Mouse (Mus musculus): ENCODE measurements at regions not wholly inside any gene's neighbourhood (a gene's known extent, or its start where the extent isn't known, plus 50 kb on each side); places are given as distances from the start of the nearest gene placed in this dataset.
A peak's percentile ranks its signal among the peaks of the same experiment; 100 is the strongest.
"Not testable (repeated sequence)": the region's sequence is repeated elsewhere in the genome, so short reads cannot be mapped to it uniquely, and the experiment has no call there.

DNA sequence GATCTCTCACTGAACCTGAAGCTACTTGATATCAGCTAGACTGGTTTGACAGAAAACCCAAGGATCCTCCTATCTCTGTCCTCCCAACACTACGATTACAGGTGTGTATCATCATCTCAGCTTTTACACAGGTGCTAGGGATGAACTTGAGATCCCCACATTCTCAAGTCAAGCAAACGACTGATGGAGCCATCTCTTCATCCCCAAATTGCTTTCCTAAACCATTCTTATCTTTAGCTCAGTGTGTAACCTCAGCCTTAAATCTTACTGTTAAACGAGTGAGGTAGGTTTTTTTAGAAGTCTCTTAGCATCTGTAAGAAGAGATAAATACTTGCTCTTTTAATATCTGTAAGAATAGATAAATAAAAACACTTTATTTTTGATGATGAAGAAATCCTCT, 242.2 kb upstream of the Zfp960 start:
- Histone ChIP-seq H3K9me3 (ENCODE audit: control insufficient read depth, low read length) (no peaks in the 10 kb centered on the region), H3K36me3 (ENCODE audit: control insufficient read depth, insufficient read depth, low read length) (no peaks in the 10 kb centered on the region), H3K4me2 (ENCODE audit: low read depth, low read length) (no peak overlapping the region), H3K27ac (ENCODE audit: low read depth, low read length) (no peak overlapping the region), H3K4me3 (ENCODE audit: low read depth, low read length) (no peak overlapping the region), H3K9ac (replicated peaks; ENCODE audit: low read depth, low read length) (no peak overlapping the region), H3K27me3 (ENCODE audit: control insufficient read depth, insufficient read depth, low read length) (no peaks in the 10 kb centered on the region), H3K4me1 (ENCODE audit: control insufficient read depth, insufficient read depth, low read length) (no peaks in the 10 kb centered on the region)
- no peak for ATAC-seq (ENCODE audit: low read depth)
- 84% methylated on average over 3 of the region's 3 CpGs for WGBS

DNA sequence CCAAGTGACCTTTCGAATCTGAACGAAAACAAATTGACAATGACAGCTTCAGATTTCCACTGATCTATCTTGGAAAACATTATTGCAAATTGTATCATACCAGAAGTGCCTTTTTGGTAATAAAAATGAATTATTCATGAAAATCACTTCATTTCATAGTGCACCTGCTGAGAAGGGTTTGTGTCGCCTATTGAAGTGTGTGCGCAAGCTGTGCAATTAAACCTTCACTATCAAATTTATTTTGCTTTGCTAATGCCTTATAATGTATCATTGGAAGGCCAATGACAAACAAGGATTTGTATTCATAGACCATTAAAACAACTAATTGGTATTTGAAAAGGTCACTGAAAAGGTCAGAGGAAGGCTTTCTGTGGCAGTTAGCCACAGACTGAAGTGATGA, 224.8 kb upstream of the Zfp960 start:
- H3K27ac ChIP-seq (ENCODE audit: low read depth, low read length), result no peak overlapping the region
- H3K9ac ChIP-seq (replicated peaks; ENCODE audit: low read depth, low read length), result no peak overlapping the region
- ATAC-seq (ENCODE audit: low read depth), result peak; percentile 49; the same call in 1 of the 2 replicates
- no peak overlapping the region for H3K4me2 ChIP-seq (ENCODE audit: low read depth, low read length)
- H3K36me3 ChIP-seq (ENCODE audit: control insufficient read depth, insufficient read depth, low read length), result no peaks in the 10 kb centered on the region
- WGBS, result 46% methylated on average over 4 of the region's 4 CpGs
- H3K4me1 ChIP-seq (ENCODE audit: control insufficient read depth, insufficient read depth, low read length), result no peaks in the 10 kb centered on the region
- no peaks in the 10 kb centered on the region for H3K9me3 ChIP-seq (ENCODE audit: control insufficient read depth, low read length)
- no peak overlapping the region for H3K4me3 ChIP-seq (ENCODE audit: low read depth, low read length)
- no peaks in the 10 kb centered on the region for H3K27me3 ChIP-seq (ENCODE audit: control insufficient read depth, insufficient read depth, low read length)

DNA sequence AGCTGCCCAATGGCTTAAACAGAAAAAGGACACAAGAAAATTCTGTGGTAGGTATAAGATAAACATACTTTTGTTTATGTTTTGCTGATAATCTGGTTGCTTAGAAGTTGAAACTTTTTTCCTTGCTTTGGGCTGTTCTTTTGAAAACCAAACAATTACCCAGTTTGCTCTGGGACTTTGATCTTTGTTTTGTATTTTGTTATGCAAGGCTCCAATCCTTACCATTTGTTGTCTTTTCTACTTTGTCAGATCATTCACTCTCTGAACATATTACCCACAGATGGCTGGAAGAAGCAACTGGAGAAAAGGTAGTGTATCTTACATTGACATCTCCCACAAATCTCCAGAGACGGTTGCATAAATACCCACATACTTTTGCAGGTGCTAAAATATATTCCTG, 203.1 kb upstream of the Zfp960 start:
- H3K4me2 ChIP-seq (ENCODE audit: low read depth, low read length), result no peak overlapping the region
- no peaks in the 10 kb centered on the region for H3K36me3 ChIP-seq (ENCODE audit: control insufficient read depth, insufficient read depth, low read length)
- H3K4me1 ChIP-seq (ENCODE audit: control insufficient read depth, insufficient read depth, low read length), result no peaks in the 10 kb centered on the region
- no peak overlapping the region for H3K9ac ChIP-seq (replicated peaks; ENCODE audit: low read depth, low read length)
- H3K27ac ChIP-seq (ENCODE audit: low read depth, low read length), result no peak overlapping the region
- ATAC-seq (ENCODE audit: low read depth), result no peak
- no peaks in the 10 kb centered on the region for H3K9me3 ChIP-seq (ENCODE audit: control insufficient read depth, low read length)
- WGBS, result 60% methylated on average over 1 of the region's 1 CpGs
- H3K4me3 ChIP-seq (ENCODE audit: low read depth, low read length), result no peak overlapping the region
- H3K27me3 ChIP-seq (ENCODE audit: control insufficient read depth, insufficient read depth, low read length), result no peaks in the 10 kb centered on the region

DNA sequence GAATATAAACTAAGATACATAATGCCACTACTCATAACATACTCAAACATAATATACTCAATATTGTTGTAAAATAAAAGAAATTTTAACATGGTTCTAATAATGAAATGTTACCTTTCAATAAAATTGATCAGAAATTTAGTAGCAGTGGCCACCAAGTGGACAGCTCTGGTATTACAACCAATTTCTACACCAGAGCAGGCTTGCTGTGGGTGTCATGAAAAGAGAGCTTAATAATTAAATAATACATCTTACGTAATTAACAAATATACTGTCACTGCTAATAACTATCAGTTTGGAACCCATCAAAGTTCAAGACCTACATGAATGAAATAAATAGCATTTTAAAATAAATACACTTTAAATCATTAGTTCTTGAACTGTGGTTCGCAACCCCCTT, 163.1 kb upstream of the Zfp960 start:
- no peaks in the 10 kb centered on the region for H3K4me1 ChIP-seq (ENCODE audit: control insufficient read depth, insufficient read depth, low read length)
- no peak overlapping the region for H3K4me3 ChIP-seq (ENCODE audit: low read depth, low read length)
- ATAC-seq (ENCODE audit: low read depth), result no peak
- no peak overlapping the region for H3K9ac ChIP-seq (replicated peaks; ENCODE audit: low read depth, low read length)
- H3K27me3 ChIP-seq (ENCODE audit: control insufficient read depth, insufficient read depth, low read length), result no peaks in the 10 kb centered on the region
- H3K4me2 ChIP-seq (ENCODE audit: low read depth, low read length), result no peak overlapping the region
- no peaks in the 10 kb centered on the region for H3K36me3 ChIP-seq (ENCODE audit: control insufficient read depth, insufficient read depth, low read length)
- H3K27ac ChIP-seq (ENCODE audit: low read depth, low read length), result no peak overlapping the region
- no peaks in the 10 kb centered on the region for H3K9me3 ChIP-seq (ENCODE audit: control insufficient read depth, low read length)
- WGBS, result 67% methylated on average over 2 of the region's 2 CpGs

DNA sequence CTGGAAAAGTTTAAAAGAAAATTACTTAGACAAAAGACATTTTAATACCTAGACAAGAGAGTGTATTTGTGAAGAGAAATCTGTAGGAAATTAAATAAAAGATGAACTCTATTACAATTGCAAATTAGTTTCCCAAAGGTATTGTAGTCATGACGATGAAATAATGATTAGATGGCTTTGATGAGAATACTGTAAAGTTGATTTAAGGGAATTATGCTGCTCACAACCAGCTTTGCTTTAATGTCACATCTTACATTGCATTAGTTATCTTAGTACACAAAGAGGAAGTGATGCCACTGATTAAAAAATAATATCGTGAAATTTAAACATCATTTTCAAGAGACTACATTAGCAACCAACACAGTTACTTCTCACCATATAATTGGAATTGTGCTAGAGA, 145.7 kb upstream of the Zfp960 start:
- Histone ChIP-seq H3K27ac (ENCODE audit: low read depth, low read length) (no peak overlapping the region), H3K4me2 (ENCODE audit: low read depth, low read length) (no peak overlapping the region), H3K9me3 (ENCODE audit: control insufficient read depth, low read length) (no peaks in the 10 kb centered on the region), H3K36me3 (ENCODE audit: control insufficient read depth, insufficient read depth, low read length) (no peaks in the 10 kb centered on the region), H3K9ac (replicated peaks; ENCODE audit: low read depth, low read length) (no peak overlapping the region), H3K27me3 (ENCODE audit: control insufficient read depth, insufficient read depth, low read length) (no peaks in the 10 kb centered on the region), H3K4me3 (ENCODE audit: low read depth, low read length) (no peak overlapping the region), H3K4me1 (ENCODE audit: control insufficient read depth, insufficient read depth, low read length) (no peaks in the 10 kb centered on the region)
- ATAC-seq (ENCODE audit: low read depth), result no peak
- WGBS, result 68% methylated on average over 2 of the region's 2 CpGs

DNA sequence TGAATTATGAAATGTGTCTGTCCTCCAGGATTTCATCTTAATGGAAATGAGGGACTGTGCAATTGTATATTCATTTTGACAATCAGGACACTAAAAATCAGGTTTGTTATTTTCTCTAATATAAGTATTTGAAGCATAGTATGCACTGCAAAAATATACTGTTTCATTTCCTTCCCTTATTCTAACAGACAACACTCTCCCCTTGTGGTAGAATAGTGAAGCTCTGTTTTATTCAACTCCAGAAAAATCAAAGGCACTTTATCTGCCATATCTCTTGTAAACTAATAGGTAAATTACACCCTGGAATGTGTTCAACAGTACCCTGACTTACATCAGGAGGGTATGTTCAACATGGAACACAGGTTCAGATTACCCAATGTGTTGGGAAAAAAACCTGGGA, 137.7 kb upstream of the Zfp960 start:
- ATAC-seq (ENCODE audit: low read depth), result no peak

DNA sequence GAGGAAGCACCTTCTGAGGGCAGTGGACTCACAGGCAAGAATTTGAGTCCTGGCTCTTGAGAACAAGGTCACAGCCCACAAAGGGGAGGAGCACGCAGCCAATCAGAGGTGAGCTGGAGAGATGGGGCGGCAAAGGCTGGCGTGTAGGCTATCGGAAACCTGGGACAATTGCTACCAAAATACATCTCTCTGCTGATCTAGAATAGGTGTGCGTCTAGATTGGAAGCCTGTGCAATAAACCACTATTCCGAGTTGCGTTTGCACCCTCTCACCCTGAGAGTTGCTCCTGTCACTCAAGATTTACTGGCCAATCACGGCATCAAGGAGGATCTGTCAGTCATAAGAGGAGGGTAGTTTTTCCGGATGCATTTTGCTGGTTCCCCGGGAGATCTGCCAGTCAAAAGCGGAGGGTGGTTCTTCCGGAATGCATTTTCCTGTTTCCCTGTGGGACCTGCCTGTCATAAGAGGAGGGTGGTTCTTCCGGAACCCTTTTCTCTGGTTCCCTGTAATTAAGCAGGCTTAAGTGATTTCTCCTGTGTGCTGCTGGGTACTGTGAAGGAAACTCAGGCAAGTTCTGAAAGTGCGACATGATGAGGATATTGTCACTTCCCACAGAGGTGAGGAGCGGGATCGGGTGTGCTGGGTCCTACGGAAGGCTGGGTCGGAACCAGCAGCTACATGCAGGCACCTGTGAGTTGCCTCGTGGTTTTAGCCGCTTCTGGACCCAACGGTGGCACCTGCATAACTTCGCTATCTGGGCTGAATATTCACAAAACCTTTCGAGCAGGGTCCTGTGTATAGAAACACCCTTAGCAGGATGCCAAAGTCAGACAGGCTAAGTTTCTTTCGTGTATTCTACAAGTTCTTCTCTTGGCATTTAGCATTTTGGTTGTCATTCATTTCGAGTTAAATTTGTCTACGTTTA, 112.6 kb upstream of the Zfp960 start:
- WGBS, result 2% methylated on average over 22 of the region's 26 CpGs
- ATAC-seq (ENCODE audit: low read depth), result peak; percentile 99
- H3K27ac ChIP-seq (ENCODE audit: low read depth, low read length), result peak overlapping the region; percentile 77

More for the DNA sequence above, 137.7 kb upstream of the Zfp960 start:
- Histone ChIP-seq H3K27me3 (ENCODE audit: control insufficient read depth, insufficient read depth, low read length) (no peaks in the 10 kb centered on the region), H3K9ac (replicated peaks; ENCODE audit: low read depth, low read length) (no peak overlapping the region), H3K4me1 (ENCODE audit: control insufficient read depth, insufficient read depth, low read length) (no peaks in the 10 kb centered on the region), H3K9me3 (ENCODE audit: control insufficient read depth, low read length) (no peaks in the 10 kb centered on the region), H3K4me3 (ENCODE audit: low read depth, low read length) (no peak overlapping the region), H3K27ac (ENCODE audit: low read depth, low read length) (no peak overlapping the region), H3K36me3 (ENCODE audit: control insufficient read depth, insufficient read depth, low read length) (no peaks in the 10 kb centered on the region), H3K4me2 (ENCODE audit: low read depth, low read length) (no peak overlapping the region)

DNA sequence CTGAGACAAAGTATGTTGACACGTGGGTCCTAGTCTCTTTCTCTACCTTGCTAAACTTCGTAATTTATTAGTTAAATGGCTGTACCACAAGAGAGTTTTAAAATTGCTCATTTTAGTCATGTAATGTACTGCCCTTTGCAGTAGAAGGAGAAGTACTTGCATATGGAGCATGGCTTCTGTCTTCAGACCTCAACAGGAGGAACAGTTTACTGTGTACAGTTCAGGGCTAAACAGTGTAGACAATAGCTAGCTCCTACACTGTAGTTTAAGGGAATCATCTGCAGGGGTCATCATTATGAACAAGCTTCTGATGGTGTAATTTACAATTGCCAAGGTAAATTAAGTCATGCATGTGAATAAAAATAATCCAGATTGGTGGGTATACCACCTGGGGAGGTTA, 111.8 kb upstream of the Zfp960 start:
- not testable (repeated sequence) for H3K4me1 ChIP-seq (ENCODE audit: control insufficient read depth, insufficient read depth, low read length); H3K27me3 ChIP-seq (ENCODE audit: control insufficient read depth, insufficient read depth, low read length); ATAC-seq (ENCODE audit: low read depth); H3K27ac ChIP-seq (ENCODE audit: low read depth, low read length); H3K36me3 ChIP-seq (ENCODE audit: control insufficient read depth, insufficient read depth, low read length); H3K9me3 ChIP-seq (ENCODE audit: control insufficient read depth, low read length); H3K9ac ChIP-seq (replicated peaks; ENCODE audit: low read depth, low read length)
- 33% methylated on average over 2 of the region's 2 CpGs for WGBS
- Histone ChIP-seq H3K4me3 (ENCODE audit: low read depth, low read length) (peak overlapping the region; percentile 42; the same call in 1 of the 2 replicates), H3K4me2 (ENCODE audit: low read depth, low read length) (peak overlapping the region; percentile 26; the same call in 1 of the 2 replicates)

More for the DNA sequence above, 112.6 kb upstream of the Zfp960 start:
- not testable (repeated sequence) for H3K36me3 ChIP-seq (ENCODE audit: control insufficient read depth, insufficient read depth, low read length); H3K9me3 ChIP-seq (ENCODE audit: control insufficient read depth, low read length); H3K4me1 ChIP-seq (ENCODE audit: control insufficient read depth, insufficient read depth, low read length); H3K27me3 ChIP-seq (ENCODE audit: control insufficient read depth, insufficient read depth, low read length)
- H3K4me2 ChIP-seq (ENCODE audit: low read depth, low read length), result peak overlapping the region; percentile 29
- peak overlapping the region; percentile 42 for H3K9ac ChIP-seq (replicated peaks; ENCODE audit: low read depth, low read length)
- peak overlapping the region; percentile 42 for H3K4me3 ChIP-seq (ENCODE audit: low read depth, low read length)

DNA sequence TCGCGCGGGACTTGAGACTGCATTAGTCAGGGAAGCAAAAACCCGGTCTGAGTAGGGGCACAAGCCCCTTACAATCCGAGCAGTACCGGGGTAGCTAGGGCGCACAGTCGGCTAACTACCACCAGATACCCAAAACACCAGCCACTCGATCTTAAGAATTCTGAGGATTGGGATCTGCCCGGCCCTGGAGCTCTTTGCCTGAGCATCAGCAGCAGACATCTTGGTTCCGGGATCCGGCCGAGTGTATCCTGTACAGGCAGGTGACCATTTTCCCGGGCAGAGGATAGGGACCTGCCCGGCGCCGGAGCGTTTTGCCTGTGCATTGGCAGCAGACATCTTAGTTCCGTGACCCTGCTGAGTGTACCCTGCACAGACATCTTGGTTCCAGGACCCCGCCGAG, 66.7 kb upstream of the Zfp960 start:
- 83% methylated on average over 21 of the region's 21 CpGs for WGBS
- not testable (repeated sequence) for ATAC-seq (ENCODE audit: low read depth); H3K9me3 ChIP-seq (ENCODE audit: control insufficient read depth, low read length)

More for the DNA sequence above, 66.7 kb upstream of the Zfp960 start:
- H3K4me3 ChIP-seq (ENCODE audit: low read depth, low read length); H3K27me3 ChIP-seq (ENCODE audit: control insufficient read depth, insufficient read depth, low read length); H3K9ac ChIP-seq (replicated peaks; ENCODE audit: low read depth, low read length); H3K27ac ChIP-seq (ENCODE audit: low read depth, low read length); H3K4me1 ChIP-seq (ENCODE audit: control insufficient read depth, insufficient read depth, low read length); H3K4me2 ChIP-seq (ENCODE audit: low read depth, low read length); H3K36me3 ChIP-seq (ENCODE audit: control insufficient read depth, insufficient read depth, low read length): not testable (repeated sequence)
